Mouse (Mus musculus): Measurements from ENCODE around the gene Pot1b.
A peak's percentile ranks its signal among the peaks of the same experiment; 100 is the strongest.

Pot1b gene

GRCm38 (mm10) chr17:55711984-55712811 lies at the start of gene Pot1b:
Pot1b (minus strand) TSS chr17:55712628.
- peak; percentile 95 for DNase-seq (ENCODE audit: low spot score)

GRCm38 (mm10) chr17:55751170-55751569 lies 38.7 kb upstream of the Pot1b start:
- no peak for DNase-seq (ENCODE audit: low spot score)

- no peak for DNase-seq (ENCODE audit: low spot score)
Measured at GRCm38 (mm10) chr17:55749786-55750185, 37.4 kb upstream of the Pot1b start, which contains the start of gene Adgre4. Adgre4 (plus strand) TSS chr17:55749984.

GRCm38 (mm10) chr17:55736675-55737074 lies 24.2 kb upstream of the Pot1b start:
- no peak for DNase-seq (ENCODE audit: low spot score)

- no peak for DNase-seq (ENCODE audit: low spot score)
Measured at GRCm38 (mm10) chr17:55726193-55726592, 13.8 kb upstream of the Pot1b start.

- DNase-seq (ENCODE audit: low spot score) = no peak
Measured at GRCm38 (mm10) chr17:55722250-55722649, 9.8 kb upstream of the Pot1b start.

- DNase-seq (ENCODE audit: low spot score) = no peak
Measured at GRCm38 (mm10) chr17:55721270-55721669, 8.8 kb upstream of the Pot1b start.

- no peak for DNase-seq (ENCODE audit: low spot score)
Measured at GRCm38 (mm10) chr17:55702865-55703264, 9.6 kb downstream of the Pot1b start.

GRCm38 (mm10) chr17:55702161-55702820 lies 10.1 kb downstream of the Pot1b start:
- DNase-seq (ENCODE audit: low spot score) = peak; percentile 10

- no peak for DNase-seq (ENCODE audit: low spot score)
Measured at GRCm38 (mm10) chr17:55699388-55699787, 13.0 kb downstream of the Pot1b start.

GRCm38 (mm10) chr17:55661099-55661498 lies 51.3 kb downstream of the Pot1b start:
- no peak for DNase-seq (ENCODE audit: low spot score)

GRCm38 (mm10) chr17:55625092-55625491 lies 87.3 kb downstream of the Pot1b start, which contains the start of gene Vmn2r118:
Vmn2r118 (minus strand) TSS chr17:55625192.
- no peak for DNase-seq (ENCODE audit: low spot score)

All from ovary, adult 18-20 months (tissue).